Mouse (Mus musculus): ENCODE data around the gene Dgkb.

GRCm38 (mm10) chr12:38114990-38115615 lies 297.6 kb downstream of the Dgkb start:
- TF ChIP-seq CTCF (IDR thresholded peaks at IDR 0.05; ENCODE audit: extremely low read depth, insufficient read length, insufficient replicate concordance, low read depth, low read length) (no peak), POLR2A (IDR thresholded peaks at IDR 0.05; ENCODE audit: low read depth, low read length) (no peak)

Measured in small intestine, adult 2 months (tissue).